Mouse (Mus musculus): Measurements from ENCODE around the gene Osbp2. TPM values are rescaled to one million over a fixed set of nuclear protein-coding genes. Genes with fewer than 3 reads are reported as not detected.

Gene Osbp2
- polyA plus RNA-seq, 1 experiment from 2014 or later = 0.32 TPM

- H3K4me2 ChIP-seq = no peak overlapping the region
- no peak overlapping the region for H3K9ac ChIP-seq
- H3K36me3 ChIP-seq = no peaks in the 10 kb centered on the region
- H3K9me3 ChIP-seq (replicated peaks) = no peaks in the 10 kb centered on the region
- WGBS = 49% methylated on average over 10 of the region's 10 CpGs
- peaks cover 16% of the 10 kb centered on the region for H3K27me3 ChIP-seq (replicated peaks)
- 0 out of 2 replicates have a peak, but pooled peaks cover 6% of the 10 kb centered on the region for H3K4me1 ChIP-seq (replicated peaks)
- ATAC-seq (ENCODE audit: insufficient number of reproducible peaks, low FRiP score) = no peak
- H3K27ac ChIP-seq (ENCODE audit: poor library complexity, severe bottlenecking) = no peak overlapping the region
- no peak overlapping the region for H3K4me3 ChIP-seq
Observed at GRCm38 (mm10) chr11:3725331-3726054, 138.2 kb downstream of the Osbp2 start.

DNA sequence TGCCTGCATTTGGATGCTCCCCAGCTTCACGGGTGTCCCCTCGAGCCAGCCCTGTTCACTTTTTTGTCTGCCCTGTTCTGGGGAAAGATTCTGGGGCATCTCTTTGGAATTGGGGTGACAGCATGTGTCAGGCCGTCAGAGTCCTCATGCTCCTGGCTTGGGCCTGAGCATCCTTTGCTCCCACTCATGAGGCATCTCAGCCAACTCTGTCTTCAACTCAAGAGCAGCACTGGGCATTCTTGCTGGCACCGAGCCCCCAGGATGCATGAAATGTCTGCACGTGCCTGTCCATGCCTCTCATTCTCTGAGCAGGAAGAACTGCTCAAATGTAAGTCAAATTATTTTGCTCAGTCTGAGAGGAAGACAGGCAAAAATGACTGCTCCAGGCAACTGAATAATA, 139.0 kb downstream of the Osbp2 start:
- Histone ChIP-seq H3K9ac (no peak overlapping the region), H3K27ac (ENCODE audit: poor library complexity, severe bottlenecking) (no peak overlapping the region), H3K4me1 (replicated peaks) (0 out of 2 replicates have a peak, but pooled peaks cover 6% of the 10 kb centered on the region), H3K27me3 (replicated peaks) (peaks cover 16% of the 10 kb centered on the region), H3K36me3 (no peaks in the 10 kb centered on the region), H3K9me3 (replicated peaks) (no peaks in the 10 kb centered on the region), H3K4me2 (no peak overlapping the region), H3K4me3 (no peak overlapping the region)
- WGBS = 58% methylated on average over 5 of the region's 5 CpGs
- no peak for ATAC-seq (ENCODE audit: insufficient number of reproducible peaks, low FRiP score)

DNA sequence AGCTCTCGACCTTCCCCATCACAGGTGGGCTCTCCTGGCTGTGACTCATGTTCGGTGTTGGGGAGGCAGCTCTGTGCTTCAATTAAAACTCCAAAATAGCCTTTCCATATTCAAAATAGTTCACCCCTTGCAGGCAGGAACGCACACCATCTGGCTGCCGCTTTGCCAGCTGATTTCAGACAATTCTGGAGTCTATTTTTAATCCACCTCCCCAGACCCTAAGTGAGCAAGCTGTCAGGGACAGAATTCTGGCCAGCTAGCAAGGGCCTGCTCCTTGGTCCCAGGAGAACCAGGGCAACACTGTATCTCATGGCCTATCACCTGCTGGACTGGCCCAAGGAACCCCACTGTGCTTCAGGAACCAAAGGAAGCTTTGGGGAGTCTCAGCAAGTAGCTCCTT, 139.8 kb downstream of the Osbp2 start:
- 52% methylated on average over 4 of the region's 4 CpGs for WGBS
- Histone ChIP-seq H3K27ac (ENCODE audit: poor library complexity, severe bottlenecking) (no peak overlapping the region), H3K27me3 (replicated peaks) (peaks cover 16% of the 10 kb centered on the region), H3K9me3 (replicated peaks) (0 out of 2 replicates have a peak, but pooled peaks cover under 1% of the 10 kb centered on the region), H3K4me3 (no peak overlapping the region), H3K4me1 (replicated peaks) (0 out of 2 replicates have a peak, but pooled peaks cover 6% of the 10 kb centered on the region), H3K9ac (no peak overlapping the region), H3K4me2 (no peak overlapping the region), H3K36me3 (no peaks in the 10 kb centered on the region)
- ATAC-seq (ENCODE audit: insufficient number of reproducible peaks, low FRiP score) = no peak

DNA sequence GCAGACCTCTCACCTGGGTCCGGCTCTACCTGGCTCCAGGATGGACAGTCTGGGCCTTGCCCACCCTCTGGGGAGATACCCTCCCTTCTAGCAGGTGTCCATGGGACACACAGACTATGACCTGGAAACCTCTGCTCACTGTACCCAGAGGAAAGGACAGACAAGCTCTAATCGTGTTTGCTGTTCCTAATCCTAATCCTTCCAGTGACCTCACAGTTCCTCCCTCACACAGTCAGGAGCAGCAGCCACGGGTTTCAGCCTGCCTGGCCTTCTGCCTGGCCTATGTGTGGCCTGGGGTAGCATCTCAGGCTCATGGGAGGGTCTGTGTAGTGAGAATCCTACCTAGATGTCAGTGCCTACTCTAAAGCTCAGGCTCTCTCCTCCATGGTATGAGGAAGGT, 140.8 kb downstream of the Osbp2 start:
- Histone ChIP-seq H3K27me3 (replicated peaks) (peaks cover 16% of the 10 kb centered on the region), H3K4me1 (replicated peaks) (0 out of 2 replicates have a peak, but pooled peaks cover 6% of the 10 kb centered on the region), H3K9me3 (replicated peaks) (0 out of 2 replicates have a peak, but pooled peaks cover 3% of the 10 kb centered on the region), H3K9ac (no peak overlapping the region), H3K27ac (ENCODE audit: poor library complexity, severe bottlenecking) (no peak overlapping the region), H3K36me3 (no peaks in the 10 kb centered on the region), H3K4me3 (no peak overlapping the region), H3K4me2 (no peak overlapping the region)
- WGBS = 47% methylated on average over 3 of the region's 3 CpGs
- ATAC-seq (ENCODE audit: insufficient number of reproducible peaks, low FRiP score) = no peak

DNA sequence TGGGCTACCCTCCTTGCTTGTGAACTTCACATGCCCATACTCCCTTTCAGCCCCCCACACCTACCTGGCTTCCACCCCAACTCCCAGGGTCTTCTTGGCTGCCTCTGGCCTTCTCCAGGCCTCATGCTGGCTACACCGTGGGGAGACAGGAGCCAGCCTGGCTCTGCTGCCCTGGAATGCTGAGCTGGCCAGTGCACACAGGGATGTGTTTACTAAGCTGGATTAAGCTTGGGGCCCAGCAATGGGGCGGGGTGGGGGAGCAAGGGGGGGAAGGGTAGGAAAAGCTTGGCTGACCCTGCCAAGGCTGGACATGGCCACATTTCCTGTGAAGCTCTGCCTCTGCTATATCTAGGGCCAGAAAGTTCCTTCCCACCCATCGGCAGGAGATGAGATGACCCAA, 141.7 kb downstream of the Osbp2 start:
- no peak overlapping the region for H3K4me3 ChIP-seq
- H3K4me1 ChIP-seq (replicated peaks) = 0 out of 2 replicates have a peak, but pooled peaks cover 6% of the 10 kb centered on the region
- peaks cover 16% of the 10 kb centered on the region for H3K27me3 ChIP-seq (replicated peaks)
- H3K27ac ChIP-seq (ENCODE audit: poor library complexity, severe bottlenecking) = no peak overlapping the region
- H3K9ac ChIP-seq = no peak overlapping the region
- 0 out of 2 replicates have a peak, but pooled peaks cover 3% of the 10 kb centered on the region for H3K9me3 ChIP-seq (replicated peaks)
- H3K4me2 ChIP-seq = no peak overlapping the region
- 60% methylated on average over 3 of the region's 3 CpGs for WGBS
- no peak for ATAC-seq (ENCODE audit: insufficient number of reproducible peaks, low FRiP score)
- no peaks in the 10 kb centered on the region for H3K36me3 ChIP-seq

DNA sequence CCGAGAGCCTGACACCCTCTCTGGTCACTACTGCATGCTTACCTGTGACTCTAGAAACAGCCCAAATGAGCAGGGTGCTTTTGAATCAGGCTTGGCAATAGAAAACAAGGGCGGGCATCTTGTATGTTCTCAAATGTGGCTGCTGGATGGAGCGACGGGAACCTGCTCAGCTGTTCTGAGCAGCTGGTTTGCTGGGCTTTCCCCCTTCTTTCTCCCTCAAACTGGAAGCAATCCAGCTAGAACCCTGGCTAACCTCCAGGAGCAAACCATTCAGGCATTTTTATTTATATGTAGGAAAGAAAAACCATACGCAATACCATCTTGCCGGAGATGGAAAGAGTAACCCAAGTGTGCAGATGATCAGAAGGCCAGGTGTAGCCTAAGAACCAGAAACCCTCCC, 147.0 kb downstream of the Osbp2 start:
- no peak for ATAC-seq (ENCODE audit: insufficient number of reproducible peaks, low FRiP score)
- Histone ChIP-seq H3K36me3 (no peaks in the 10 kb centered on the region), H3K9ac (no peak overlapping the region), H3K27ac (ENCODE audit: poor library complexity, severe bottlenecking) (no peak overlapping the region), H3K27me3 (replicated peaks) (peaks cover 5% of the 10 kb centered on the region; the same call in 1 of the 2 replicates), H3K4me3 (no peak overlapping the region), H3K4me1 (replicated peaks) (no peaks in the 10 kb centered on the region), H3K4me2 (no peak overlapping the region), H3K9me3 (replicated peaks) (0 out of 2 replicates have a peak, but pooled peaks cover 3% of the 10 kb centered on the region)
- WGBS = 84% methylated on average over 6 of the region's 6 CpGs

DNA sequence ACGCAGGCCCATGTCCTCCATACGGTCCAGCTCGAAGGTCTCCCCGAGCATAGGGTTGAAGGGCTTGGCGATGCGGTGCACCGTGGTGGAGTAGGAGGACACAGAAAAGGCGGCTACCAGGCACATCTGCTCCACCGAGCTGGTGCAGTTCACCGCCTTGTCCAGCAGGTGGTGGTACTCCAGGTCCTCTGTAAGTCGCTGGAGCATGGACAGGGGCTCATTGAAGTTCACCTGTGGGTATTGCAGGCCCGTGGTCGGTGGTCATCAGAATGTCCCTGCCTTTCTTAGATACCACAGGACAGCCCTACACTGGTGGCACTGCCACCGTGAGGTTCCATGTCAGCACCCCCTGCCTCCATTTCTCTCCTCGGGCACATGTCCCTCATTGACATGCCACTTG, 149.2 kb downstream of the Osbp2 start:
- no peak overlapping the region for H3K27ac ChIP-seq (ENCODE audit: poor library complexity, severe bottlenecking)
- 32% methylated on average over 15 of the region's 15 CpGs for WGBS
- no peaks in the 10 kb centered on the region for H3K4me1 ChIP-seq (replicated peaks)
- peaks cover 5% of the 10 kb centered on the region; the same call in 1 of the 2 replicates for H3K27me3 ChIP-seq (replicated peaks)
- no peaks in the 10 kb centered on the region for H3K36me3 ChIP-seq
- ATAC-seq (ENCODE audit: insufficient number of reproducible peaks, low FRiP score) = no peak
- no peak overlapping the region for H3K9ac ChIP-seq
- H3K4me2 ChIP-seq = no peak overlapping the region
- 0 out of 2 replicates have a peak, but pooled peaks cover 3% of the 10 kb centered on the region for H3K9me3 ChIP-seq (replicated peaks)
- H3K4me3 ChIP-seq = no peak overlapping the region

DNA sequence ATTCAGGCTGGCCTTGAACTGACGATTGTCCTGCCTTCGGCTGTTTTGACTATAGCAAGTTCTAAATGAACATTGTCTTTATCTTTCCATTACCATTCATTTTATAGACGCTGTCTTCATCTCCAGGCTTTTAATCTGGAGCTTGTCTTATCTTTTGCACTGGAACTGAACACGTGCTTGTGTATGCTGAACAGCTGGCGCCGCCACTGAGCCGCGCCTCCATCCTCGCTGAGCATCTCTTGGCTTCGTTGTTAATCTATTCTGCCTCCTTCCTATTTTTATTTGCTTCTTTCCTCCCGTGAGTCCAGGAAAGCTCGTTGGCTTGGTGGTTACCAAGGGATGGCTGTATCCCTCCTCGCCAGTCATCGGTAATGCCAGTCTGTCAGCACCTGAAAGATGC, 153.5 kb downstream of the Osbp2 start:
- Histone ChIP-seq H3K4me1 (replicated peaks) (0 out of 2 replicates have a peak, but pooled peaks cover 2% of the 10 kb centered on the region), H3K4me2 (no peak overlapping the region), H3K4me3 (no peak overlapping the region), H3K9me3 (replicated peaks) (no peaks in the 10 kb centered on the region), H3K36me3 (no peaks in the 10 kb centered on the region), H3K9ac (no peak overlapping the region), H3K27me3 (replicated peaks) (peaks cover 7% of the 10 kb centered on the region; the same call in 1 of the 2 replicates), H3K27ac (ENCODE audit: poor library complexity, severe bottlenecking) (no peak overlapping the region)
- WGBS = 60% methylated on average over 14 of the region's 14 CpGs
- ATAC-seq (ENCODE audit: insufficient number of reproducible peaks, low FRiP score) = no peak

DNA sequence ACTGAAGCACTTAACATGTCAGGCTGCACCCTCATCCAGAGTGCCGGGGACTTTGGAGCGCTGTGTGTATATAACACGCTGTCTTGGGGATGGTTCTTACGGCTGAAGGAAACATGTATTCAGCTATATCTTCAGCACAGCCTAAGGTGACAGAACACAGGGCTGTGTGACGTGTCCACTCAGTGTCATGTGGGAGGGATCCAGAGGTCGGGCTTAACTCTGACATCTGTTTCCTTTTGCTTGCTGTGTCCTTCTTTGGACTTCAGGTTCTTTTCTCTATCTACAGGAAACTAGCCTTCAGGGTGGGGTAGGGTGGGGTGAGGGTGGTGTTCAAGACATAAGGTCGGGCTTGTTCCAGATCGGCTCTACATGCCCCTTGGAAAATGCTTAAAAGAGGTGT, 156.6 kb downstream of the Osbp2 start:
- no peak overlapping the region for H3K9ac ChIP-seq
- H3K9me3 ChIP-seq (replicated peaks) = no peaks in the 10 kb centered on the region
- peak; percentile 57 for ATAC-seq (ENCODE audit: insufficient number of reproducible peaks, low FRiP score)
- H3K27me3 ChIP-seq (replicated peaks) = peaks cover 12% of the 10 kb centered on the region
- H3K4me2 ChIP-seq = no peak overlapping the region
- no peak overlapping the region for H3K4me3 ChIP-seq
- no peak overlapping the region for H3K27ac ChIP-seq (ENCODE audit: poor library complexity, severe bottlenecking)
- WGBS = 63% methylated on average over 8 of the region's 8 CpGs
- H3K36me3 ChIP-seq = no peaks in the 10 kb centered on the region
- 0 out of 2 replicates have a peak, but pooled peaks cover 3% of the 10 kb centered on the region for H3K4me1 ChIP-seq (replicated peaks)

GRCm38 (mm10) chr11:3704404-3704803, 159.3 kb downstream of the Osbp2 start:
- H3K9me3 ChIP-seq (replicated peaks) = no peaks in the 10 kb centered on the region
- WGBS = 75% methylated on average over 8 of the region's 8 CpGs
- H3K4me1 ChIP-seq (replicated peaks) = 0 out of 2 replicates have a peak, but pooled peaks cover 3% of the 10 kb centered on the region
- H3K27ac ChIP-seq (ENCODE audit: poor library complexity, severe bottlenecking) = no peak overlapping the region
- H3K9ac ChIP-seq = no peak overlapping the region
- H3K4me2 ChIP-seq = no peak overlapping the region
- H3K4me3 ChIP-seq = no peak overlapping the region
- peaks cover 12% of the 10 kb centered on the region for H3K27me3 ChIP-seq (replicated peaks)
- no peaks in the 10 kb centered on the region; the same call in 1 of the 2 replicates for H3K36me3 ChIP-seq
- ATAC-seq (ENCODE audit: insufficient number of reproducible peaks, low FRiP score) = 0 out of 2 replicates have a peak, but pooled peaks have one; percentile 23

DNA sequence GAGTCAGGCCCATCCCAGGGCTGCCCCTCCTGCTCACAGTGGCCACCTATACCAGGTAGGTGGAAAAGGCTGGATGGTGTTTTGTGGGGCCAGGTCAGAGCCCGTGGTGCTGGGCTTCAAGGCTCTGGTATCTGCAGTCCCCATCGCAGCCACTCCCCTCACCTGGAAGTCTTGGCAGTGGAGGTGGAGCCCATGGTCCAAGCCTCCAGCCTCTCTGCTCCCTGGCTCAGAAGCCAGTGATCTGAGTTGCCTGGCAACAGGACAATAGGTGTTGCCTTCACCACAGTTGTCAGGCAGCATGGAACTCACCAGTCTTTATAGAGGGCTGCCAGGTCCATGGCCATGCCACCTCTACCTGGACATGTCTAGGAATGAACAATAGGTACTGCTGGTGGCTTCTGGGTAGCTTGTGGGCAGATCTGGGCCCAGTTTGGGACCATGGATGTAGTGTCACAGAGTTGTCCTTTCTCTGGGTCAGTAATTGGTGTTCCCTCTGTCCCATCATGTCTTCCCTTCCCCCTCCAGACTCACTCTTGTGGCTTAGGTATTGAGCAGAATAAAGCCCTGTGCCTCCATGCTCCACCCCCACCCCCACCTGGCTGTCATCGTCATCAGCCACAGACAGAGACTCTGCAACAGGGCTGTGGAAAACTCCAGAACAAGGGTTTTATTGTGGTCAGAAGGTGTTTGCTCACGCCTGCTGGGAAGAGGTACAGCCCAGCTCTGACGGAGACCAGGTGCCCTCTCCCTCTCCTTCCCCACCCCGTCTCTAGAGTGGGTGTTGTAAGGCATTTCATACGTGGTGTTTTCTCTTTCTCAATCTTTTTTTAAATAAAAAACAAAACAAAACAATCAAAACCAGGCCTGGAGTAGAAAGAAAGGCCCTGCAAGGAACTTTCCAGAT, 160.4 kb downstream of the Osbp2 start:
- H3K36me3 ChIP-seq = no peaks in the 10 kb centered on the region; the same call in 1 of the 2 replicates
- no peak overlapping the region for H3K4me2 ChIP-seq
- 0 out of 2 replicates have a peak, but pooled peaks cover 3% of the 10 kb centered on the region for H3K4me1 ChIP-seq (replicated peaks)
- no peaks in the 10 kb centered on the region for H3K9me3 ChIP-seq (replicated peaks)
- no peak overlapping the region for H3K4me3 ChIP-seq
- no peak for ATAC-seq (ENCODE audit: insufficient number of reproducible peaks, low FRiP score)
- 60% methylated on average over 7 of the region's 7 CpGs for WGBS
- H3K9ac ChIP-seq = no peak overlapping the region
- H3K27me3 ChIP-seq (replicated peaks) = peaks cover 12% of the 10 kb centered on the region
- H3K27ac ChIP-seq (ENCODE audit: poor library complexity, severe bottlenecking) = no peak overlapping the region
